Mouse (Mus musculus): ENCODE measurements around the gene Abhd15. TPM values are rescaled to one million over a fixed set of nuclear protein-coding genes. Genes with fewer than 3 reads are reported as not detected.

Gene Abhd15
- total and polyA plus RNA-seq, 2 experiments from 2014 or later: 1.5 to 1.9 TPM

DNA sequence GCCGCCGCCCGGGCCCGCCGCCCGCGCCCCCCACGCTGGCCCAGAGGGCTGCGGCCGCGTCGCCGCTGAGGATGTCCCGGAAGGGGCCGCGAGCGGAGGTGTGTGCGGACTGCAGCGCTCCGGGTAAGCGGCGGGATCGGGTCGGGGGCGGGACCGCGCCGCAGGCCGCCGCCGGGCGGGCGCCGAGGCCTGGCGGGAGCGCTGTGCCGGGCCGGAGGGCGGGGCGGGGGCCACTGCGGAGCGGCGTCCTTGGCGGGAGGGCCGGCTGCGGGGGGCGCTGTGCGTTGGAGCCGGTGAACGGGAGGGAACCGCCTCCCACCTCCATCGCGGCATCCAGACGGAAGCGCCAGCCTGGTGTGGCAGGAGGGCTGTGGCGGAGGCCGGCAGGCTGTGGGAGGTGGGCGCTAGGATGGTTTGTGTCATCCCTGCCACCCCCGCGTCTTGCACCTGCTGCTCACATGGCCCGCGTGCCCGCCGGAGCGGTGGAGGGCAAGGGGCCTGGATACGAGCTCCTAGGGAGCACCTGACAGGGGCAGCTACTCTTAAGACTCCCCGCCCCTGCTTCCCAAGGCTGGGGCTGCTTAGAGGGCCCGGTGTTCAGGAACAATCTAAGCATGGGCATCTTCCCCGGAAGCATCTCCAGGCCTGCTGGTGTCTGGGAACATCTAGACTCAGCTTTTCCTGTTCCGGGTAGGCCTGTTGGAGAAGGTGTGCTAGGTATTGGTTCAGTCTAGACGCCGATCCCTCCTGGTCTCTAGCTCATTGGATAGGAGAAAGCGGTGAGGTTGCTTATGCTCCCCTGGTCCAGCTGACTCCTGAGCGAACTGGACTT, 21.2 kb upstream of the Abhd15 start, which contains the start of gene Git1:
Git1 (plus strand) TSS at position 51 of the 832 bp plus-strand sequence.
- Histone ChIP-seq H3K4me2 (ENCODE audit: low read depth) (peak within 1 kb of the TSS; percentile 95), H3K27ac (ENCODE audit: low read depth, low read length) (peak within 1 kb of the TSS; percentile 96), H3K27me3 (ENCODE audit: insufficient read depth, low read length) (no peaks in the 10 kb centered on the region), H3K9me3 (ENCODE audit: low read length) (no peaks in the 10 kb centered on the region), H3K9ac (peak within 1 kb of the TSS; percentile 91), H3K4me1 (ENCODE audit: insufficient read depth) (peaks cover 15% of the 10 kb centered on the region), H3K4me3 (ENCODE audit: low read depth, low read length) (peak within 1 kb of the TSS; percentile 97), H3K36me3 (ENCODE audit: insufficient read depth) (no peaks in the 10 kb centered on the region; the same call in 1 of the 2 replicates)
- 3% methylated on average over 36 of the region's 74 CpGs for WGBS
- TF ChIP-seq CTCF (IDR thresholded peaks at IDR 0.05; ENCODE audit: low read depth): peak; percentile 26; the same call in 1 of the 2 replicates
- ATAC-seq: peak; percentile 1; the same call in 1 of the 2 replicates
- peak; percentile 67 for DNase-seq

DNA sequence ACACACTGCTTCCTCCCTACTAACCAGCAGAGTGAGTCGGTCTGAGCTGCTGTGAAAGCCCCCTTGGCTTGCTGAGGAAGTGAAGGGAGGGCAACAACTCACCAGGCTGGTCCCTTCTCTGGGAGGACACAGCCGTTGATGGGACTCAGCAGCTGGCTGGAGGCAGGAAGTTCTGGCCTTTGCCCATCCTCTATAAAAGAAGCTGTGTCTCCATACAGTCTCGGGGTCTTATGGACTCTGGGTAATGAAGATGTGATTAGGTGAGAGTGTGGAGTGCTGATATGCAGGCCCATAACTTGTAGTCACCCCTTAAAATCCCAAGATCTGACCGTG, 20.6 kb upstream of the Abhd15 start:
- DNase-seq: no peak
- Histone ChIP-seq H3K4me2 (ENCODE audit: low read depth) (peak overlapping the region; percentile 95), H3K27ac (ENCODE audit: low read depth, low read length) (peak overlapping the region; percentile 96), H3K27me3 (ENCODE audit: insufficient read depth, low read length) (no peaks in the 10 kb centered on the region), H3K4me1 (ENCODE audit: insufficient read depth) (peaks cover 15% of the 10 kb centered on the region), H3K36me3 (ENCODE audit: insufficient read depth) (peaks cover 6% of the 10 kb centered on the region; the same call in 1 of the 2 replicates), H3K9ac (peak overlapping the region; percentile 91), H3K4me3 (ENCODE audit: low read depth, low read length) (peak overlapping the region; percentile 97), H3K9me3 (ENCODE audit: low read length) (no peaks in the 10 kb centered on the region)
- TF ChIP-seq CTCF (IDR thresholded peaks at IDR 0.05; ENCODE audit: low read depth): no peak
- ATAC-seq: no peak
- WGBS: 28% methylated on average over 4 of the region's 4 CpGs

DNA sequence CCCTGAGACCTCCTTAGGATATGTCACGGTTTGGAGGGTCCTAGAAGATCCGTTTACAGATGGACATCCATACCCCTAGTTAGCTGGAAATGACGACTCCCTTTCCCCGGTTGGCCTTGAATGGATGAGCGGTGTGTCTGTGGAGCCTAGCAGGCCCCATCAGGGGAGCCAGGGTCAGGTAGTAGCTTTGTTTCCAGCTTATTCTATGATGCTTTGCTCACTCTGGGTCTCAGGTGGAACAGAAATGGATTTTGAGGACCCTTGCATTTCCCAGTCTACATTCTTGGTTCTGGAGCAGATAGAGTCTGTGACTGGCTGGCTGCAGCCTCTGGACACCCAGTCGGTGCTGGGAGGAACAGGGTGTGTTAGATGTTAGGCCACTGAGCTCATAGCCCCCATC, 20.1 kb upstream of the Abhd15 start:
- Histone ChIP-seq H3K4me2 (ENCODE audit: low read depth) (peak overlapping the region; percentile 95), H3K36me3 (ENCODE audit: insufficient read depth) (peaks cover 9% of the 10 kb centered on the region), H3K9ac (peak overlapping the region; percentile 91; the same call in 1 of the 2 replicates), H3K27ac (ENCODE audit: low read depth, low read length) (0 out of 2 replicates have a peak overlapping the region, but pooled peaks have one; percentile 96), H3K4me3 (ENCODE audit: low read depth, low read length) (peak overlapping the region; percentile 97), H3K4me1 (ENCODE audit: insufficient read depth) (peaks cover 15% of the 10 kb centered on the region), H3K27me3 (ENCODE audit: insufficient read depth, low read length) (no peaks in the 10 kb centered on the region), H3K9me3 (ENCODE audit: low read length) (no peaks in the 10 kb centered on the region)
- ATAC-seq (no peak), DNase-seq (no peak)
- 78% methylated on average over 6 of the region's 6 CpGs for WGBS
- TF ChIP-seq CTCF (IDR thresholded peaks at IDR 0.05; ENCODE audit: low read depth): no peak

DNA sequence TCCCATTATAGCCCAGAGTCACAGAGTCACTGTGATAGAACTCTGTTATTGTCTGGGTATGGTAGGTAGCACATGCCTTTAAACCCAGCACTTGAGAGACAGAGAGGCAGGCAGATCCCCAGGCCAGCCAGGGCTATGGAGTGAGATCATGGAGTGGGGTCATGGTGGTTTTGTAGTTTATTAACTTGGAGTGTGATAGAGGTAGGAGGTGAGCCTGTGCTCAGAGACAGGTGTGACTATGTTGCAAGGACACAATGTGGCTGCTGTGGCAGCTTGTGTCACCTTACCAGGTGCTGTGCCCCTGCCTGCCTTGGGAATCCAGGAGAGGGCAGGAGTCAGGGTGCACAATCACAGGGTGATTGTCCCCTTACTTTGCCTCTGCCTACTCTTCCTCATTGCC, 19.4 kb upstream of the Abhd15 start:
- Histone ChIP-seq H3K27me3 (ENCODE audit: insufficient read depth, low read length) (no peaks in the 10 kb centered on the region), H3K36me3 (ENCODE audit: insufficient read depth) (peaks cover 16% of the 10 kb centered on the region), H3K4me1 (ENCODE audit: insufficient read depth) (peaks cover 11% of the 10 kb centered on the region), H3K4me3 (ENCODE audit: low read depth, low read length) (no peak overlapping the region), H3K9ac (no peak overlapping the region), H3K4me2 (ENCODE audit: low read depth) (0 out of 2 replicates have a peak overlapping the region, but pooled peaks have one; percentile 95), H3K27ac (ENCODE audit: low read depth, low read length) (no peak overlapping the region), H3K9me3 (ENCODE audit: low read length) (no peaks in the 10 kb centered on the region)
- DNase-seq (no peak), ATAC-seq (no peak)
- no peak for TF ChIP-seq CTCF (IDR thresholded peaks at IDR 0.05; ENCODE audit: low read depth)

DNA sequence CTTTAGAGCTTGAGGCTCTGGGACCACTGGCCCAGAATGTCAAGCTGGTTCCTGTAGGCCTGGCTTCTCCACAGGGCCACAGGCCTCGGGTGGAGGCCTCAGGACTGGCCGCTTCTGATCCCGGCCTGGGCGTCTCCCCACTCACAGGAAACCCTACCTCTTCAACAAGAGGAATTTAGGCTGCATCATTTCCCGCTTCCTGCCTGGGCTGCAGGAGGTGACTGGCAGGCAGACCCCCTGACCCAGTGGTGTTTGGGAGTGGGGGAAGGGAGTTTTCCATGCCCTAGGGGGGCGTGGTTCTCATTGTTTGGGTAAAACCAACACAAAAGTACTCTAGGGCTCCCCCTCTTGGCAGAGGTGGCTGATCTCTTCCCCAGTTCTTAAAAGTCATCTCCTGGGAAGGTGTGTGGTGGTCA, 17.6 kb upstream of the Abhd15 start:
- no peak for DNase-seq
- H3K9ac ChIP-seq: no peak overlapping the region
- 0 out of 2 replicates have a peak overlapping the region, but pooled peaks have one; percentile 15 for H3K27ac ChIP-seq (ENCODE audit: low read depth, low read length)

DNA sequence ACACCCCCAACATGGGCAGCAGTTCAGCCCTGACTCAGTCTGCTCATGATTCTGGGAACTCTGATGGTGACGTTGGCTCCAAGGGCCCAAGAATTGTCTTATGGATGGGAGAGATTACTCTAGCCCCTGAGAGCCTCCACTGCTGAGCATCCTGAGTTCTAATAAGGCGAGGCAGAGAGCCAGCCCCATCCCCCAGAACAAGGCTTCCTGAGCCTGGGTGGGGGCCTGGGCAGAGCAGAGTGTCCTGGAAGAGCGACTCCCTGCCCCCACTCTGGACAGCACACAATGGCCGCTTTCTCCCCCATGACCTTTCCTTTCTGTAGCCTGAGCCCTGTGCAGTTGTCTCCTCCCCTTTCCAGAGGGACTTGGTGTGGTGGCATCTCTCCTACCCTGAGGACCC, 17.1 kb upstream of the Abhd15 start:
- Histone ChIP-seq H3K27me3 (ENCODE audit: insufficient read depth, low read length) (no peaks in the 10 kb centered on the region), H3K4me1 (ENCODE audit: insufficient read depth) (peaks cover 7% of the 10 kb centered on the region), H3K36me3 (ENCODE audit: insufficient read depth) (peaks cover 24% of the 10 kb centered on the region), H3K27ac (ENCODE audit: low read depth, low read length) (no peak overlapping the region), H3K9me3 (ENCODE audit: low read length) (no peaks in the 10 kb centered on the region), H3K9ac (no peak overlapping the region), H3K4me3 (ENCODE audit: low read depth, low read length) (no peak overlapping the region), H3K4me2 (ENCODE audit: low read depth) (no peak overlapping the region)
- 52% methylated on average over 4 of the region's 4 CpGs for WGBS
- ATAC-seq: no peak
- no peak for DNase-seq
- no peak for TF ChIP-seq CTCF (IDR thresholded peaks at IDR 0.05; ENCODE audit: low read depth)

More for the DNA sequence above, 17.6 kb upstream of the Abhd15 start:
- peaks cover 7% of the 10 kb centered on the region for H3K4me1 ChIP-seq (ENCODE audit: insufficient read depth)
- peaks cover 19% of the 10 kb centered on the region for H3K36me3 ChIP-seq (ENCODE audit: insufficient read depth)
- WGBS: 45% methylated on average over 6 of the region's 6 CpGs
- TF ChIP-seq CTCF (IDR thresholded peaks at IDR 0.05; ENCODE audit: low read depth): peak; percentile 32
- H3K27me3 ChIP-seq (ENCODE audit: insufficient read depth, low read length): no peaks in the 10 kb centered on the region
- H3K4me3 ChIP-seq (ENCODE audit: low read depth, low read length): no peak overlapping the region
- H3K4me2 ChIP-seq (ENCODE audit: low read depth): no peak overlapping the region
- H3K9me3 ChIP-seq (ENCODE audit: low read length): no peaks in the 10 kb centered on the region
- no peak for ATAC-seq

Data from forebrain, postnatal 0 days (tissue).